Mouse (Mus musculus) left cerebral cortex, adult 18-20 months (tissue): Measurements from ENCODE around the gene Gm29797. TPM values are rescaled to one million over a fixed set of nuclear protein-coding genes. Genes with fewer than 3 reads are reported as not detected.

Experiments
- DNase-seq, 2 experiments: peaks; one replicate each; pipeline ENCODE4 v3.0.0; 2021 to 2022; ENCODE audit warnings: low spot score in 2 of 2, mixed read lengths in 1 of 2
- total RNA-seq, 2 experiments: library from RNA; stranded (reverse); gene quantifications; 2 replicates each; pipeline ENCODE4 v1.2.3; 2021

Gene Gm29797
- total RNA-seq, 2 experiments from 2014 or later: 0.67 to 0.80 TPM

GRCm38 (mm10) chr2:181671984-181672383 is 15.2 kb downstream of the Gm29797 start:
- no peak for DNase-seq

DNA sequence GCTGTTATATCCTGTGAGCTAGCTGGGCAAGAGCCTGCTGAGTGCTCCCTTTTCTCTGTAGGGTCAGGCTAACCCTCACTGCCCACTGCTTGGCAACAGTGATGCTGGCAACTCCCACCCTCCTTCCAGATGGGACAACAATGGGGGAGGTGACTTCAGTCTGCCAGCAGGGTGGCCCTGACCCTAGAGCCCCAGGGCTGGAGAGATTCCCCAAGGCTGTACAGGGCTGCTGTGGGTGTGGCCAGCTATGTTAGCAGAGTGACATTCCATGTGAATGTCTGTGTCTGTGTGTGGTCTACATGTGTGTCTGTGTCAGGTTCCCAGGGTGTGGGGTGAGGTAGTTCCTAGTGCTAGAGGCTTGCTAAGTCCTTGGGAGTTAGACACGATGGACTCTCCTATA is 16.7 kb downstream of the Gm29797 start:
- no peak for DNase-seq

GRCm38 (mm10) chr2:181674934-181675333 is 18.1 kb downstream of the Gm29797 start:
- no peak for DNase-seq

- DNase-seq: peak in 1 of 2 experiments; percentile 41
These were observed 18.6 kb downstream of the Gm29797 start for GRCm38 (mm10) chr2:181675454-181675853.

- DNase-seq: no peak
These were observed 19.6 kb downstream of the Gm29797 start for GRCm38 (mm10) chr2:181676424-181676823.

DNA sequence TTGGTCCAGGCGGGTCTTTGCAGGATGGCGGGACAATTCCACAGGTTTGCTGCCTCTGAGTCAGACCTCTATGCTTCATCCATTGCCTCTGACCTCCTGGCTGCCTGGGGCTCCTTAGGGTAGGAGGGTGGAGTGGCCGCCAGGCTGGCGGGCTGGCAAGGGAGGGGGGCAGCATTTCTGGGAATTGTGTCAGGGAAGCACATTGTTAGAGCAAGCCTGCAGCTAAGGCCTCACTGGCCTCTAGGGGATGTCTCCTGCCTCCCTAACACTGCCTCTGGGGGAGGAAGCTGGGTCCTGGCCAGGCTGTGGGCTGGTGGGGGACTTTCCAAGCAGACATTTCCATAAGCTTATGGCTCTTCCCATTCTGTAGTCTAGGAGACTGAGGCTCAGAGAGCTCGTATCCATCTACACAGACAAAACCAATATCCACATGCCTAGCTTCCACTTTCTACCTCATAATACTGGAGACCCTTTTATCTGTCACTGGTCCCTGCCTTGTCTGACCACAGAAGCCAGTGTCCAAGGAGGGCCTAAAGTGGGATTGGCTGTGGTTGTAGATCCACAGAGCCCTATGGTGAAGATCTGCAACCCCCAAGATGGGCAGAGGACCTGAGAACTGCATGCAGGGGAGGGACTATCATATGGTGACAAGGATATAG is 20.4 kb downstream of the Gm29797 start:
- DNase-seq: peak in 1 of 2 experiments; percentile 47

- no peak for DNase-seq
These were observed 20.9 kb downstream of the Gm29797 start for GRCm38 (mm10) chr2:181677755-181678098.

- peak; percentile 70 to 75 for DNase-seq
These were observed 21.9 kb downstream of the Gm29797 start for GRCm38 (mm10) chr2:181678780-181679179.

DNA sequence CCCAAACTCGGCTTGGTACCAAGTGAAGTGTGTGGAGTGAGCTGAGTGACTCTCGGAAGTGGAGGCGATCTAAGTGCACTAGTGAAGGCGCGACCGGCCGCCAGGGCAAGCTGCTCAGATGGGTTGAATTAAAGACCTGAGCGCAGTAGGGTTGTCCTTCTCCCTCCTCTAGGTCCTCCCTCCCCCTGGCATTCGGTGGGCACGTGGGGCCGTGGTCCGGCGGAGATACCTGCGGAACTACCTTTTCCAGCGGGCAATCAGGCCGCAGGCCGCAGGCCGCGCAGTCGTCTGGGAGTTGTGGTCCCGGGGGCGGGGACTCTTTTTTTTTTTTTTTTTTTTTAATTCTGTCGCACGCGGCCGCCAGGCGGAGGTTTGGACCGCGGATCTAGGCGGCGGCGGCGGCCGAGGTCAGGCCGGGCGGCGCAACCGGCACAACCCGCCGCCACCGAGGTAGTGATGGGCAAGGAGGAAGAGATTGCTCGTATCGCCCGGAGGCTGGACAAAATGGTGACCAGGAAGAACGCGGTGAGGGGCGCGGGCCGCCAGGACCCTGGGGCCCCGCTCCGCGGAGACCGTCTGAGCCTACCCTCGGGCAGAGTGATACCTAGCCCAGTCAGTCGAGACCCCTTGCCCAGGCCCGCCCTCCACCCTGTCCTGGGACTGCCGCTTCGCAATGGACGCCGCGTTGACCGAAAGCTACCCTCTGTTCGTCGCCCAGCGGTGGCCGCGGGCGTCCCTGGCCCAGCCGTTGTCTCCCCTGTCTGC is 23.3 kb downstream of the Gm29797 start, which contains the start of gene Tcea2:
Gene Tcea2, plus strand, starts transcription at position 360 of the 765 bp plus-strand sequence.
- DNase-seq: peak; percentile 64 to 73

- DNase-seq: peak in 1 of 2 experiments; percentile 50
These were observed 23.9 kb downstream of the Gm29797 start for GRCm38 (mm10) chr2:181680716-181681117.

GRCm38 (mm10) chr2:181681978-181682377 is 25.1 kb downstream of the Gm29797 start:
- DNase-seq: no peak

- no peak for DNase-seq
These were observed 26.5 kb downstream of the Gm29797 start for GRCm38 (mm10) chr2:181683381-181683780.

DNA sequence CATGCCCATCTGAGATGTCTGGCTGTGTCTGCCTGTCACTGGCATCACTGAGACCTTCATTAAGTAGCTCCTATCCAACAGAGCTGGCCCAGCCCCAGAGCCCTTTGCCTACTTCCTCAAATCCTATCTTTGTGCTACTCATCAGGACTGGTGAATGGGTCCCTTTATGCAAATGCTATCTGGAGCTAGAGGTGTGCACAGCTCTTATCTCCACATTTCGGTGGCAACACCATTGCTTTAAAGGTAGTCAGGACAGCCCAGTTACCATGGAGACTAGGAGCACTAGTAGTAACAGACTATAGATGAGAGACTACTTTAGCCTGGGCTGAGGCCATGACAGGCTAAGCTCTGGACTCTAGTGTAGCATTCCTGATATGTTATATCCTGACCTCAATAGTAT is 27.9 kb downstream of the Gm29797 start:
- no peak for DNase-seq

- DNase-seq: no peak
These were observed 28.9 kb downstream of the Gm29797 start for GRCm38 (mm10) chr2:181685686-181686085.

GRCm38 (mm10) chr2:181687586-181687985 is 30.8 kb downstream of the Gm29797 start:
- no peak for DNase-seq

- no peak for DNase-seq
These were observed 32.8 kb downstream of the Gm29797 start for GRCm38 (mm10) chr2:181689466-181690160.

GRCm38 (mm10) chr2:181691083-181691482 is 34.2 kb downstream of the Gm29797 start:
- no peak for DNase-seq

DNA sequence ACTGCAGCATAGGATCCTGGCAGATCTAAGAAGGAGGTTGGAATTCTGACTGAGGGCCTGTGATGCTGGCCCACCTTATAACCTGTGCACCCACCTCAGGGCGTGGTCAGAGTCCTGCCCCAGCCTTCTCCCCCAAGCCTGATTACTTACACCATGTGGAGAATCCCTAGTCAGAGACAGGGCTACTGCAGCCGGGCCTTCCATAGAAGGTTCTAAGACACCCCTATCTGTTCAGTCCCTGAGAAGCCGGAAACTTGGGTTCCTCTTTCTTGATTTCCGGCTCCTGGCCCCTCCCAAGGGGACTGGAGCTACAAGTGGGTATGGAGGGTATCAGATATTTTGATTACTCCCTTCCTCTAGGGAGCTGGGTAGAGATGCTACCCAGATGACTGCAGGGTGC is 34.7 kb downstream of the Gm29797 start:
- DNase-seq: no peak

DNA sequence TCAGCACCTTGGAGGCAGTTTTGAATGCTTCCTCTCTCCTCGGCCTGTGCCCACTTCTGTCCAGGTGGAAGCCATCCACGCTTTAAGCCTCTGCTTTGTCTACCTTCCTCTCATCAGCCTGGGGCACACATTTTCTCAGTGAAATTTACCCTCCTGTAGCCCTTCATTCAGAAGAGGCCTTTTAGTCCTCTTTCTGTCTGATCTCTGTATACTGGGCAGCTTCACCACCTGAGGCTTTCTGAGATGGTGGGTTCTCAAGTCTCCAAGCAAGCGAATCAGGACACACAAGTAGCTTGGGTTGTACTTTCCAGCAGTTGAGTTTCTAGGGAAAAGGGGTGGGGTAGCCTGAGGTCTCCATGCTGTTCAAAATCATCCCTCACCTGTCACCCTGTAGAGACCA is 35.5 kb downstream of the Gm29797 start:
- no peak for DNase-seq

DNA sequence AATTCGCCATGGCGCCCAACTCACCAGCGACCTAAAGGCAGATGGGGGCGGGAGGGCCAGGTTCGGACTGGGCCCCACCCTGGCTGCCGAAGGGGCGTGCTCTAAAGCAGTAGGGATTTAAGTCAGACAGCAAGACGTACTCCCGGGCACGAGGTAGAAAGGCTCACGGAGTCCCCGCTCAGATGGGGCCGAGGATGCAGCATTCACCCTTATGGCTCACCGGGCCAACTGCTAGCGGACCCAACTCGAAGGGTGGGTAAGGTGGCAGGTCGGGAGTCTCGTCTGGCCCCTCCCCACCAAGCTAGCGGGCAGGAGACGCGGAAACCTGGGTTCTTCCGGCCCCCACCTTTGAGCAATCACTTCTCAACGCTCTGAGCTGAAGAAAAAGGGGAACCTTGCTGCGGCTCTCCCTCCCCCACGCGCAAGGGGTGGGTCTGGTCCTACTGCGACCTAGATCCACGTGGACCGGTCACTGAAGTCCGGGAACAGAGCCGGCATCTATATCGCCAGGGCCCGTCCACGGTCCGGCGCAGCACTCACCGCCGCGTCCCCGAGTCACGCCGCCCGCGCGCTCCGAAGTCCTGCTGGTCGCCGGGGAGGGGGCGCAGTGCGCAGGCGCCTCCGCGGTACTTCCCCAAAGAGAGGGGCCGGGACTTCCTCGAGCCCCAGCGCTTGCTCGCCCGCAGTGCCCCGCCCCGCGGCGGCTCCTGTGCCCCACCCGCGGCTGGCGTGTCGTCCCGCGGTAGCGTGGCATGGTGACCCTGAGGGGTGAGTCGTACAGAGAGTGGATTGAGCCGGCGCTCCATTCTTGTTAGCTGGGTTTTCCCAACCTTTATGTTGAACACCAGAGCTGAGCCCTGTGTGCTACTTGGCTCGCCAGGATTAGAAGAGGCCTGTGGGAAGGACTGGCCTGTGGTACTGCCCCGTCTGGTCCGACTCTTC is 36.8 kb downstream of the Gm29797 start, which contains the start of gene Rgs19:
Gene Rgs19, minus strand, starts transcription at position 639 of the 942 bp plus-strand sequence.
- peak; percentile 74 to 78 for DNase-seq

DNA sequence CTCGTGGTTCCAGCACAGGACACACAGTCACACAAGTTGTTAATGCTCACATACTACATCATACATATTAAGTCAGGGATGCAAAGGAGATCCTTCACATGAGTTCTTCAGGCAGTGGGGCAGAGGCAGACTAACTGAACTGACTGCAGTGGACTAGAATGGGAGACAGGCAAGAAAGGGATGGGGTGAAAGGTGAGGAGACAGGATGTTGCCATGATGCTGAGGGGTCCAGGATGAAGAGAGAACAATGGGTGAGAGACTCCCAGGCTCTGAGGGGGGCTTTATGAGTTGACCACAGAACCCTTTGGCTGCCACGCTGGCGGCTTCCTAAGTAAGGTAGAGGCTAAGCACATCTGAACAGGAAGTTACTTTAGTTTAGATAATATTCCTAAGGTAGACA is 37.7 kb downstream of the Gm29797 start:
- no peak for DNase-seq
